Mouse (Mus musculus): ENCODE results near the gene Lrba.

GRCm38 (mm10) chr3:86701163-86701563 is 476.7 kb downstream of the Lrba start:
- TF ChIP-seq EP300 (IDR thresholded peaks at IDR 0.05) (no peak), CTCF (IDR thresholded peaks at IDR 0.05) (no peak)
